Mouse (Mus musculus) liver, embryonic 14.5 days (tissue): ENCODE results near the gene Pknox2.

ENCODE experiments used
- CTCF ChIP-seq: IDR thresholded peaks from 2 replicates; pipeline ENCODE4 v1.5.1; 2016; ENCODE audit warnings: antibody characterized with exemption, low read depth, control low read depth
- EP300 ChIP-seq: IDR thresholded peaks from 2 replicates; pipeline ENCODE4 v1.6.1; 2016; ENCODE audit warnings: antibody characterized with exemption, low read depth

- TF ChIP-seq EP300 (no peak), CTCF (no peak)
These were observed 52.8 kb downstream of the Pknox2 start for GRCm38 (mm10) chr9:37094230-37094990.
